Mouse (Mus musculus): ENCODE results near the gene Atp1b1. TPM values are rescaled to one million over a fixed set of nuclear protein-coding genes. Genes with fewer than 3 reads are reported as not detected.

The Atp1b1 gene
- polyA plus RNA-seq, 1 experiment from 2014 or later: 306 TPM

DNA sequence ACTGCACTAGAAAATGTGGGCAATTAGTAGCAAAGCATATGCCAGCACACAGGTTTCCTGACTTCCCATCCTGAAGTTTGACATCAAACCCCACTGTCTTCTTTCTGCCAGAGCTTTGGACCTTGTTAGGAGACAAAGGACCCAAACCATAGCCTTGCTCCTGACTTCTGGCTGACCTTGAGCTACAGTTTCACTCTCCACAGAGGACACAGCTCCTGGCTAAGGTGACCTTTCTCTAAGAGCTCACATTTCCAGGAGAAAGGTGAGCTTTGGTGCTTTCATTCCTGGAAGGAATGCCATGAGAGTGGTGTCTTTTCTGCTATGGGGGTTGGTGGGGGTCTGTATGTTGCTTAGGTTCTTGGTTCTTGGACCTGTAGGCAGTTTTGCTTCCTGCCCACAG is 25.6 kb upstream of the Atp1b1 start:
- Histone ChIP-seq H3K27ac (ENCODE audit: low read length) (no peak overlapping the region), H3K4me2 (ENCODE audit: low read depth, low read length) (no peak overlapping the region)
- ATAC-seq (replicated peaks; ENCODE audit: extremely low read depth, insufficient read depth, low FRiP score): no peak

DNA sequence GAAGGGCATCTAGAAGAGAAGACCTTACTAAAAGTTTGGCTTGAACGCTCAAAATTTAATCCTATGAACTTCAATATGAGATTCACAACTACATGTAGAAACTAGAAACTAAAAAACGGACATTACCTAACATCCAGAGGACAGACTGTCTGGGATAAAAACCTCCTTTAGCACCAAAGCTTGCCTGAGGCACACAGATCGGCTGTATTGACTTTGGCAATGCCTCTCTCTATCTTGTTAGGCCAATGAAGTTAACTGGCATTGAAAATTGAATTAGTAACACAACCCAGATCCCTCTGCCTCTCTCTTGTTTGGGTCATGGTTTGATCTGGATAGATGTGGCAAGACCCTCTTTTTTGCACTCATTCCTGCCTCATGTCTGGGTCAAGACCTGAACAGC is 24.7 kb upstream of the Atp1b1 start:
- H3K4me1 ChIP-seq (ENCODE audit: control insufficient read depth, insufficient read depth, low read length): no peaks in the 10 kb centered on the region
- no peak for ATAC-seq (replicated peaks; ENCODE audit: extremely low read depth, insufficient read depth, low FRiP score)
- no peaks in the 10 kb centered on the region for H3K36me3 ChIP-seq (ENCODE audit: control insufficient read depth, insufficient read depth)
- H3K4me3 ChIP-seq (ENCODE audit: low read length): no peak overlapping the region
- H3K27ac ChIP-seq (ENCODE audit: low read length): no peak overlapping the region
- no peak overlapping the region for H3K9ac ChIP-seq (ENCODE audit: low read length)
- WGBS: 85% methylated on average over 3 of the region's 3 CpGs
- no peaks in the 10 kb centered on the region for H3K27me3 ChIP-seq (ENCODE audit: control insufficient read depth, insufficient read depth, low read length)
- H3K4me2 ChIP-seq (ENCODE audit: low read depth, low read length): no peak overlapping the region
- H3K9me3 ChIP-seq (replicated peaks; ENCODE audit: control insufficient read depth, low read length): no peaks in the 10 kb centered on the region

More for the DNA sequence above, 25.6 kb upstream of the Atp1b1 start:
- no peaks in the 10 kb centered on the region for H3K36me3 ChIP-seq (ENCODE audit: control insufficient read depth, insufficient read depth)
- no peak overlapping the region for H3K4me3 ChIP-seq (ENCODE audit: low read length)
- no peak overlapping the region for H3K9ac ChIP-seq (ENCODE audit: low read length)
- H3K27me3 ChIP-seq (ENCODE audit: control insufficient read depth, insufficient read depth, low read length): no peaks in the 10 kb centered on the region
- H3K4me1 ChIP-seq (ENCODE audit: control insufficient read depth, insufficient read depth, low read length): no peaks in the 10 kb centered on the region
- no peaks in the 10 kb centered on the region for H3K9me3 ChIP-seq (replicated peaks; ENCODE audit: control insufficient read depth, low read length)

DNA sequence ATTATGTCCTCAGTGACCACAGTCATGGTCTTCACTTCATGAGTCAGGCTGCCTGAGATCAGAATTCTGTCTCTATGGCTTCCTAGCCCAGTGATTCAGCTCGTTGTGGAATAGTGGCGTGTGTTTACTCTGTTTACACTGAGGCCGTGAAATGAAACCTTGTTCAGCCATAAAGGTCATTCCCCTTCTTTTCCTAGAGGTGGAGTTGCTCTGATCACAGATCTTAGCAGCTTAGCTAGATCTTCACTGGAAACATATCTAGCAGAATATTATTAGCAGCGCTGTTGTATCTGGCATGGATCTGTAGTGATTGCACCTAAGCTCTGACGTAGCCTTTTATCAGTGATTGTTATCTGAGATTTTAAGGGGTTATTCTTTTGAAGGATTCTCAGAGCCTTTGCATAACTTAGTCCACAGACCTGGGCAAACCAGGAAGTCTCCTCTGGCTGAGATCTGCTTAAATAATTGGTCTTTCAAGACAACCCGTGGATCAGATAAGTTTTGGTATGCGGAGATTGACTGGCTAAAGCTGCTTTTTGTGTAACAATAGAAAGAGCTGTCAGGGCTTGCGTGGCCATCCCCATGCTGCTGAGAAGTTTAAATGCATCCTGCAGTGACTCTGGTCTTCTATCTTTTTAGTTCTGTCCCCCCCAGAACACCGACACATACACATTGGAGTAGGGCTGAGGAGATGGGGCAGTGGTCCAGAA is 23.6 kb upstream of the Atp1b1 start:
- Histone ChIP-seq H3K4me3 (ENCODE audit: low read length) (no peak overlapping the region), H3K9me3 (replicated peaks; ENCODE audit: control insufficient read depth, low read length) (no peaks in the 10 kb centered on the region), H3K27ac (ENCODE audit: low read length) (no peak overlapping the region), H3K4me2 (ENCODE audit: low read depth, low read length) (no peak overlapping the region), H3K9ac (ENCODE audit: low read length) (no peak overlapping the region), H3K36me3 (ENCODE audit: control insufficient read depth, insufficient read depth) (no peaks in the 10 kb centered on the region), H3K27me3 (ENCODE audit: control insufficient read depth, insufficient read depth, low read length) (no peaks in the 10 kb centered on the region), H3K4me1 (ENCODE audit: control insufficient read depth, insufficient read depth, low read length) (no peaks in the 10 kb centered on the region)
- 53% methylated on average over 9 of the region's 9 CpGs for WGBS
- no peak for ATAC-seq (replicated peaks; ENCODE audit: extremely low read depth, insufficient read depth, low FRiP score)

DNA sequence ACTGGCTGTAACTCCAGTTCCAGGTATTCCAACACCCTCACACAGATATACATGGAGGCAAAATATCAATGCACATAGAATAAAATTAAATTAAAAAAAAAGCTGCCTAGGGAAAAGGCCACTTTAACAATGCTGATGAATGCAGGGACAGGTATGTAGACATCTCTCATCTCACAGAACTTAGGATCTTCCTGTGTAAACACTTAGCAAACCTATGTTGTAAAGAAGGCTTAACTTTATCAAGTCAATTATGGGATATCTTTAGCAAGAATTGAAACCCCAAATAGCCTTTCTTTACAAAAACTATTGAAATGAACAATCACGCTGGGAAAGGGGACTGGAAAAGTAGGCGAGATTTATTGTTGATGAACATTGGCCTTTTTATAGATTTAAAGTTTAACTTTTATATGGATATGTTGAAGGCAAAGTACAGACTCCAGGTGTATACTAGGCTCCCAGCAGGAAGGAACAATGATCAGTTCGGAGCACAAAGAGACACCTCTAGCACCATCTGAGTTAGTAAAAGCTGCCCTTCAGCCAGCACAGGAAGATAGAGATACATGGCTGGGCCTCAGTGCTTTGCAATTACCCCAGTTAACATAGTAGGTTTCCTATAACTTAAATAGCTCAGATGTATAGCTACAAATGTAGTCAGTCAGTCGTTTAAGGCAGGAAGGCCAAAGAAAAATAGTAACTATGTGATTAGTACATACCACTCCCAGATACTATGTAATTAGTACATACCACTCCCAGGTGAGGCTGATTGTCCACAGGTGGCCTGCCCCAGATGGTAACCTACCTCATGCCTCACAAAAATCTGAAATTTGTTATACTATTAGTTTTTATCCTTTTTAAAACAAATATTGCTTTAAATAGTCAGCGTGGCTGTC is 22.8 kb upstream of the Atp1b1 start:
- 79% methylated on average over 5 of the region's 5 CpGs for WGBS
- Histone ChIP-seq H3K27ac (ENCODE audit: low read length) (no peak overlapping the region), H3K4me1 (ENCODE audit: control insufficient read depth, insufficient read depth, low read length) (no peaks in the 10 kb centered on the region), H3K4me2 (ENCODE audit: low read depth, low read length) (no peak overlapping the region), H3K36me3 (ENCODE audit: control insufficient read depth, insufficient read depth) (no peaks in the 10 kb centered on the region), H3K4me3 (ENCODE audit: low read length) (no peak overlapping the region), H3K27me3 (ENCODE audit: control insufficient read depth, insufficient read depth, low read length) (no peaks in the 10 kb centered on the region), H3K9me3 (replicated peaks; ENCODE audit: control insufficient read depth, low read length) (no peaks in the 10 kb centered on the region), H3K9ac (ENCODE audit: low read length) (no peak overlapping the region)
- ATAC-seq (replicated peaks; ENCODE audit: extremely low read depth, insufficient read depth, low FRiP score): no peak

DNA sequence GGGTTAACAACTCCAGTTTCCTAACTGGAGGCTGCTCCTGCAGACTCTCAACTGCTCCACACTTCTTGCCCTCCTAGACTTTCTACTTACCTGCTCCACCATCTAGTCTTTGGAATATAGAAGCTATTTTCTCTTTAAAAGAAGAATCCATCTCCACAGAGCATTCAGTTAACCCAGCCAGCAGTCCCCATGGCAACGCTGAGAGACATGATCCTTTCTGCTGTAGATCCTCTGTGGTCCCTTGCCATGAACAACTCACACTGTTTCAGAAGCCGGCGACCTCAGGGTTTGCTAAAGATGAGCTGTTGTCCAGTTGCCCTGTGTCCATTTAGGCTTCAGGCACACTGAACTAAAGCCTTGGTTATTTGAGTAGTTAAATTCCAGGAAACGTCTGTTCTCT is 17.7 kb upstream of the Atp1b1 start:
- WGBS: 86% methylated on average over 4 of the region's 4 CpGs

DNA sequence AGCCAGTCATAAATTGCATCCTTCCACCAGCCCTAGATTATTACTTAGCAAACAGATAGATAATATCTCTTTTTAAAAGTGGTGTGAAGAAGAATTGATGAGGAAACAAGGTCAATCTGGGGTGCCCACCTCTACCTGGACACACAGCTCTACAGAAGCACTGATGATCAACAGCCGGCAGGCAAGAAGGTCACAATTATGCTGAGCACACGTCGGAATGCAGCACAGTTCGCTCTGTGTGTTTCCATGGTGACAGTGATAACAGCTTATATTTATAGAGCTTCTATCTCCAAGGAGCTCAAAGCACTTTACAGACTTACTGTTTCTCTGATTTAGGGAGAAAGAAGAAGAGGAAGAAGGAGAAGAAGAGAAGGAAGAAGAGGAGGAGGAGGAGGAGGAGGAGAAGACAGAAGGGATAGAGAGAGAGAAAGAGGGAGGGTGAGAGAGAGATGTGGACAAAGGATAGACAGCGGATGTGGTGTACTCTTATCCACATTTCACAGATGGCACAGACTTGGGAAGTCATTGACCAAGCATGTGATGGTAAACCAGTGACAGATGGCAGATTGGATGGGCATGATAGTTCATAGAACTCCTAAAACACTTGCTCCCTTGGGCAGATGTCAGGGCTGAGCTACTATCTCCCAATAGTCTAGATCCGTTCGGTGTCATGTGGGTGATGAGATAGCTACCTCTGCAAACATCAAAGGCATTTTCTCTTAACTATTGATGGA is 16.8 kb upstream of the Atp1b1 start:
- peak; percentile 88 for ATAC-seq (replicated peaks; ENCODE audit: extremely low read depth, insufficient read depth, low FRiP score)
- Histone ChIP-seq H3K4me2 (ENCODE audit: low read depth, low read length) (peak overlapping the region; percentile 19), H3K4me3 (ENCODE audit: low read length) (no peak overlapping the region), H3K27ac (ENCODE audit: low read length) (peak overlapping the region; percentile 78), H3K4me1 (ENCODE audit: control insufficient read depth, insufficient read depth, low read length) (peaks cover 17% of the 10 kb centered on the region), H3K9ac (ENCODE audit: low read length) (no peak overlapping the region), H3K36me3 (ENCODE audit: control insufficient read depth, insufficient read depth) (no peaks in the 10 kb centered on the region), H3K9me3 (replicated peaks; ENCODE audit: control insufficient read depth, low read length) (no peaks in the 10 kb centered on the region), H3K27me3 (ENCODE audit: control insufficient read depth, insufficient read depth, low read length) (no peaks in the 10 kb centered on the region)
- 22% methylated on average over 7 of the region's 7 CpGs for WGBS

More for the DNA sequence above, 17.7 kb upstream of the Atp1b1 start:
- Histone ChIP-seq H3K9me3 (replicated peaks; ENCODE audit: control insufficient read depth, low read length) (no peaks in the 10 kb centered on the region), H3K9ac (ENCODE audit: low read length) (no peak overlapping the region), H3K36me3 (ENCODE audit: control insufficient read depth, insufficient read depth) (no peaks in the 10 kb centered on the region), H3K4me1 (ENCODE audit: control insufficient read depth, insufficient read depth, low read length) (peaks cover 17% of the 10 kb centered on the region), H3K27me3 (ENCODE audit: control insufficient read depth, insufficient read depth, low read length) (no peaks in the 10 kb centered on the region), H3K4me3 (ENCODE audit: low read length) (no peak overlapping the region), H3K4me2 (ENCODE audit: low read depth, low read length) (no peak overlapping the region), H3K27ac (ENCODE audit: low read length) (no peak overlapping the region)
- ATAC-seq (replicated peaks; ENCODE audit: extremely low read depth, insufficient read depth, low FRiP score): no peak

DNA sequence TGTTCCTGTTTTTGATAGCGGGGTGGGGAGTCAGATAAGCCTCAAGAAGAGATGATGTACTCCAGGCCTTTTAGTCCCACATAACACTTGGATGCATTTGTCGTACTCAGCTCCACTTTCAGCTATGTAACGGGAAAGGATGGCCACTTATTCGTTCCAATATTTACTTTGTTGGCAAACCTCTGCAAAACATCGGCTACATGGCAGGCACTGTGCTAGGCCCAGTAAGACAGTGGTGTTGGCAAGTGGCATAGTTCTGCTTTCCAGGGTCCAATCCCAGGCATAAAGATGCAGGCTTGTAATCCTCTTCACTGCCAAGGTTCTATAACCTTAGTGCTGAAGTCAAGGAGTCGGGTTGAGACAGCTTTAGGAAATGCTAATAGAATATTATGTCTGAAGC is 16.2 kb upstream of the Atp1b1 start:
- H3K27me3 ChIP-seq (ENCODE audit: control insufficient read depth, insufficient read depth, low read length): no peaks in the 10 kb centered on the region
- no peaks in the 10 kb centered on the region for H3K36me3 ChIP-seq (ENCODE audit: control insufficient read depth, insufficient read depth)
- no peak overlapping the region for H3K9ac ChIP-seq (ENCODE audit: low read length)
- ATAC-seq (replicated peaks; ENCODE audit: extremely low read depth, insufficient read depth, low FRiP score): 0 out of 2 replicates have a peak, but pooled peaks have one; percentile 16
- no peaks in the 10 kb centered on the region for H3K9me3 ChIP-seq (replicated peaks; ENCODE audit: control insufficient read depth, low read length)
- H3K4me2 ChIP-seq (ENCODE audit: low read depth, low read length): peak overlapping the region; percentile 19; the same call in 1 of the 2 replicates
- 29% methylated on average over 6 of the region's 6 CpGs for WGBS
- H3K4me1 ChIP-seq (ENCODE audit: control insufficient read depth, insufficient read depth, low read length): peaks cover 17% of the 10 kb centered on the region
- no peak overlapping the region for H3K4me3 ChIP-seq (ENCODE audit: low read length)
- peak overlapping the region; percentile 78 for H3K27ac ChIP-seq (ENCODE audit: low read length)

DNA sequence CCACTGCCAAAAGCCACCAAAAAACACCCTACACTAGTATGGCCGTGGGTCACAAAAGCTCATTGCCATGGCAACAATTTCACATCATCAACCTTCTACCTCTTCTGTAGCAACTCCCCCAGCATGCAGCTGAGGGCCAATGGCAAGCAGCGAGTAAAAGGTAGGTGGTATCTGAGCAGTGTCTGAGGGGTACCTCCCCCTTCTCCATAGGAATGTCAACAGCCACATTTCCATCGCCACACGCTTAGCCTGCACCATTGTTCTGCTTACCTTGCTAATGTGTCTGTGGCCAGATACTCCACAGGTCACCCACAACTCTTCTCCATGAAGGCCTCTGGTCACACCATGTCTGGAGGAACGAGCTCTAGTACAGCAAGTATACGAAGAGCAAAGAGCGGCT is 15.2 kb upstream of the Atp1b1 start:
- no peak overlapping the region for H3K4me3 ChIP-seq (ENCODE audit: low read length)
- WGBS: 88% methylated on average over 7 of the region's 7 CpGs
- ATAC-seq (replicated peaks; ENCODE audit: extremely low read depth, insufficient read depth, low FRiP score): no peak
- peaks cover 17% of the 10 kb centered on the region for H3K4me1 ChIP-seq (ENCODE audit: control insufficient read depth, insufficient read depth, low read length)
- H3K9ac ChIP-seq (ENCODE audit: low read length): no peak overlapping the region
- H3K4me2 ChIP-seq (ENCODE audit: low read depth, low read length): no peak overlapping the region
- no peak overlapping the region for H3K27ac ChIP-seq (ENCODE audit: low read length)
- no peaks in the 10 kb centered on the region for H3K36me3 ChIP-seq (ENCODE audit: control insufficient read depth, insufficient read depth)
- no peaks in the 10 kb centered on the region for H3K27me3 ChIP-seq (ENCODE audit: control insufficient read depth, insufficient read depth, low read length)
- no peaks in the 10 kb centered on the region for H3K9me3 ChIP-seq (replicated peaks; ENCODE audit: control insufficient read depth, low read length)
